Mouse (Mus musculus): ENCODE results near the gene Pcgf2.
A peak's percentile ranks its signal among the peaks of the same experiment; 100 is the strongest.
"Not testable (repeated sequence)": the region's sequence is repeated elsewhere in the genome, so short reads cannot be mapped to it uniquely, and the experiment has no call there.

The Pcgf2 gene

DNA sequence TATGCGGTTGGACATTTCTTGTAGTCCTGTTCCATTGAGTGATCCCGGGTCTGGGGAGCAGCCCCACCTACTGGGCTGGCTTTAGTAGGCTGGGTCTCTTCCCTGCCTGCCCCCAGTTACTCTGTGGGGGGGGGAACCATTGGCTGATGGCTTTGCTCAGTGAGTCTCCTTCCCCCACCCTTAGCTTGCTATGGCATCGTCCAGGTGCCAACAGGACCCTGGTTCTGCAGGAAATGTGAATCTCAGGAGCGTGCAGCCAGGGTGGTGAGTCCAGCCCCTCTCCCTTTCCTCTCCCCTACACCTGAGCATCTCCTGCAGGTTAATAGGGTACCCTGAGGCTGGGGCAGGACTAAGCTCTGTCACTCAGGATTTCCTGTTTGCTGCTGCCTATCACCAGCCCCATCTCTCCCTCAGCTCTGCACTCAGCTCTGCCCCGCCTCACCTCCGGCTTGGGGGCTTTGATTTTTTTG is 35.5 kb downstream of the Pcgf2 start:
- peak; percentile 34 for DNase-seq

DNA sequence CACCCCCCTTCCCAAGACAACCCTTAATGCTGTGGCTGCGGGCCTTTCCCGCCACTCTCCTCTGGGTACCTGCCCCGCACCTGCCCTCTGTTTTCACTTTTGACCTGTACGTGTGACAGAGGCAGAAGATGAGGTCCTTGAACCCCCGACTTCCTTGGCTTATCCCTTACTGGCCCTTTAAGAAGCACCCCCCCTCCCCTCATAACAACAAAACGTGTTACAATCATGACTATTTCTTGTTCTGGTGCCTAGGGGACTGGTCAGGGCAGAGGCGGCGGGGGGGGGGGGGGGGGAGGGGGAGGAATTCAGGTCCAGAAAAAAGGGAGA is 36.0 kb downstream of the Pcgf2 start:
- DNase-seq, result no peak

DNA sequence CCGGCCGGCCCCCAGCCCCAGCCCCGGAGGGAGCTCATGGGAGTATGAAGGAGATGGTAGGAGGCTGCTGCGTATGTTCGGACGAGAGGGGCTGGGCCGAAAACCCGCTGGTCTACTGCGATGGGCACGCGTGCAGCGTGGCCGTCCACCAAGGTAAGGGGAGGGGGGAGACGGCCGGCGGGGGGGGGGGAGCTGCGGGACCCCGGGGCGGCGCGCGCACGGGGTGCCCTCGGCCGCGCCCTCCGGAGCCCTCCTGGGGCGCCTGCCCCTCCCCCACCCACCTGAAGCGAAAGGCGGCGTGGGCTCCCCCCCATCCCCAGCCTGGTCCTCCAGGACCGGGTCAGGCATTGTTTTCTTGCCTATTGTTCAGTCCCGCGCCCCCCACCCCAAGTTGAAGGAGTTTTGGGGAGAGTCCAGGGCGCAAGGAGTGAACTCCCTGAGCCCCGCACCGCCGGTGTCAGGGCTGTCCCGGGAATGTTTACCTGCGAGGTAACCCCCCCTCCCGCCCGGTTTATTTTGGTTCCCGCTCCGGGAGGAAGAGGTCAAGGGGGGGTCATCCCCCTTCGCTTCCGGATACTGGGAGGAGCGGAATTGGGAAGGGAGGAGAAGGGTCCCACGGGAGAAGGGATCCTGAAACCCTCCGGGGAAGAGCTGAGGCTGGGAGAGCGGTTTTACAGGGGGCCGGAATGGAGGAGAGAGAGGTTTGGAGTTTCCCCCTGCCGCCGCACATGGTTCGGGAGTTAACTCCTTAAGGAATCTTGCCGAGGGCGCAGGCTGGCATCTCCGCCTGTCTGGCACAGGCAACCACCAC is 36.6 kb downstream of the Pcgf2 start:
- DNase-seq, result peak; percentile 70

DNA sequence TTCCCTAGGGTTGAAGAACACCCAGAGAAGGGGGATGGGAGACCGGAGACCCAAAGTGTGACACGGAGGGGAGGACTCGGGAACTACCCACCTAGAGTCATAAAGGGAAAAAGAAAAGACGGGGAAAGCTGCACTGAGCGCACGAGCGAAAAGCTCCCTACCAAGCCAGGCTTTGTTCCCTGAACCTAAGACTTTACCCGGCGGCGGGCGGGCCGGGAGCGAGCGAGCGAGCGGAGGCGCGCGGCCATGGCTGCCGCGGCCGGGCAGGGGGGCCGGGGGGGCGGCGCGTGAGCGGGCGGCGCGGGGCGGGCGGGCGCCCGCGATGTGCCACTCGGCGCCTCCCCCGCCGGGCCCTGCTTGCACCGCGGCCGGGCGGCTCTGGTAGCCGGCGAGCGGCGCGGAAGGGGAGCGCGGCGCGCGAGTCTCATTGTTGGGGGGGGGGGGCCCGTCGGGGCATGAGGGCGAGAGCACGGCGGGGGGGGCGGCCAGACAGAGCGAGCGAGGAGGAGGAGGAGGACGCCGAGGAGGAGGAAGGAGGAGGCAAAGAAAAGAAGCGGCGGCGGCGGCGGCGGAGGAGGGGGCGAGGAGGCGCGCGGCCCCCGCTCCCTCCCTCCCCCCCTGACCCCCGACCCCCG is 37.3 kb downstream of the Pcgf2 start, which contains the start of gene Mllt6:
Mllt6 (plus strand) TSS at position 522 of the 635 bp plus-strand sequence.
- DNase-seq, result peak; percentile 80

DNA sequence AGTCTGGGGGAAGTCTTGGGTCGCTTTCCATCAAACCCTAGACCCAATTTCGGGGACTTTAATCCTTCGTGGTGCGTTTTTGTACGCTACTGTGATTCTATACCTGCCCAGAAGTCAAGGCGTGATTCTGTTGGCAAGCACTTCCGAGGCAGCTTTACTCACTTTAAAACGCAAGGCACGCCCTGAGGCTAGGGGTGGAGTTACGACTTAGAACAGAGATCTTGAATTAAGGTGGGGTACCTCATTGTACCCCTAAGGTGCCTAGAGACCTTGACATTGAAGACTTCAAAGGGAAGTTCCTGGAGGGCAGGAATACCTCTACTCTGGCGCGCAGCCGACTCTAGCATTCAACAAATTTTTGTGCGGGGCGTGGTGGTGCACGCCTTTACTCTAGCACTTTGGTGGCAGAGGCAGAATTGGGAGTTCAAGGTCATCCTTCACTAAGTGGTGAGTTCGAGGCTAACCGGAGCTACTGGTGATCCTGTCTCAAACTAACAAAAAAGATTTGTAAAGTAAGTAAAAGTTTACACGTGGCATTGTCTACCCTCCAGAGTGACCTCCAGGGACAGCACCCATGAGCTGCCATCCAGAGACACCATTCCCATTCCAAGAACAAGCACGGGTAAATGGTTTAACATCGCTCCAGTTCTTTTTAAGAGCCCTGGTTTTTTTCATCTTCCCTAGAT is 37.9 kb downstream of the Pcgf2 start:
- DNase-seq, result peak; percentile 77

DNA sequence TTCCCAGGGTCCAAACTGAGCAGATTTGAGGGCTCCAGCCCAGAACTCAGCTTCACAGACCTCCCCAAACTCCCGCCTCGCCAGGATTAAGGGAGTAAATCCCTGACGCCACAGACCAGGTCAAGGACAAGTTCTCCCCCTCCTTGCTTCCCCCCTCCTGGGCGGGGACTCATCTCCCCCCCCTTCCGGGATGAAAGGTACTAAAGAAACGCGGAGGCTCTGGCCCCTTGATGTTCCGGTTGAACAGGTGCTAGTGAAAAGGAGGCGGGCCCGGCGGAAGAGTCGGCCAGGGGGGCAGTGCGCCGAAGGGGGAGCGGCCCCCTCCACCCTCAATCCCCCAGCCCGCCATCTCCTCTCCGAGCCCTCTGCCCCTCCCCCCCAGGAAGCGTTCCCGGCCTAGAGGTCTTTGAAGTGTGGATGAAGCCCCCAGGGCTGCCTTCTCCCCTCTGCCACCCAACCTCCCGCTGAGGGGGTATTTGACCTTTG is 38.6 kb downstream of the Pcgf2 start:
- DNase-seq, result peak; percentile 87

DNA sequence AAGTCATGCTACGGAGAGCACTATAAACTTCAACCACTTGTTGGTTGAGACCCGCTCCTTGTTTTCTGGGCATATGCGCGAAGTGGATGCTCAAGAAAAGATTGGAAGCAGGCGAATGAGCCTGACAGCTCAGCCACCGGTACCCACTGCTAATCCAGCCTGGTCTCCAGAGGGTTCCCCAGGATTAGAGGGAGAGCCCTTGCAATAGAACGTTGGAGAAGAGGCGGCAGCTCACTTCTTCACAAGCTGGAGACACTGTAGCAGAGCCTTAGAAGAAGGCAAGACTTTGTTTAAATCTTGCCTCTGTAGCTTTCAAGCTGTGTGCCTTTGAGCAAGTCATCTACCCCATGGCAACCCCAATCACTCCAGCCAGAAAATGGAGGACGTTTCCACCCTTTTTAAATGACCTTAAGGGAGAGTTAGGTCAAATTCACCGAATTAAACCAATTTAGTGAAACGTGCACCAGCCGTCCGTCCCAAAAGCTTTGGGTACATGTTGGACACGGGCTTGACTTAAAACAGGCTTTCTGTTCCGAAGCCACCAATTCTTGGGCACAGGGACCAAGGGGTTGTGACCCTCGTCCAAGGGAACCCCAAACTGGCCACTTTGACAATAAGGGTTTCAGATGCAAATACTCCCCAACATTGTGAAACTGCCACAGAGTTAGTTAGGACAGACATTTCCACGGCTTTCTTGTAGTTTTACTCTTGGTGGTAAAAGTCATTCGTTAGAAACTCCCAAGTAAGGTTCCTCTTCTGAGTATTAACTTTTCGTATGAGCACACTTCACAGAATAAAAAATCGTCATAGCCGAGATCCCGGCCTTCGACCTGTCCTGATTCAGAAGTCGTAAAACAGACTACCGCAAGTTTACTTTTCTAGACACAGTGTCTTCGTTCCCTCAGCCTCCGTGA is 39.3 kb downstream of the Pcgf2 start:
- no peak for DNase-seq

DNA sequence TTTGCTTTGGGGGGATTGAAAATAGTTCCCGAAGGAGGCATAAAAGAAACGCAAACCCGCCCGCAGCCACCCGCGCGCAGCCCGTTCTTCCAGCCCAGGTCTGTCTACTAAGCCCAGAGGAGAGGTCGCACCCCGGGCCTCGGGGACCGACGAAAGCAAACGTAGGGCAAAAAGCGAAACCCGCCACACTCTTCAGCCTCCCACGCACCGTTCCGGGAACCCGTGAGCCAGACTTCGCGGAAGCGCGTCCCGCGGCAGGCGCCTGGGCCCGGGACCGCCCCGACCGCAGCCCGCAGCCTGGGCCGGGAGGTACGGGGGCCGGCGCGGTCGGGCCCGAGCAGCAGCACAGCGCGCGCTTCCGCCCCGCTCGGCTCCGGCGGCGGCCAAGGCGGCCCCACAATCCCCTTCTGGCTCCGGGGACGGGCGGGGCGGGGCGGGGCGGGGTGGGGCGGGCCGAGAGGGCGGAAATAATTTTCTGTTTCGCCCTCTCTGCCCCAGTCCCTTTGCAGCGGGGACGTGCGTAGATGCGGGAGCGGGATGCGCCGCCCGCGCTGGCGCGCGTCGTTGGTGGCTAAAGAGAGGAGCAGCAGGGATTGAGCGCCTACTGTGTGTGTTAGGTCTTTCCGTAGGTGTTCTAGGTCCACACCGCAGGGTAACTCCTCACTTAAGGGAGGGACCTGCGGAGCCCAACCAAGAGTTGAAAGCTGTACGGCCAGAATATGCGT is 40.1 kb downstream of the Pcgf2 start:
- DNase-seq, result peak; percentile 84

DNA sequence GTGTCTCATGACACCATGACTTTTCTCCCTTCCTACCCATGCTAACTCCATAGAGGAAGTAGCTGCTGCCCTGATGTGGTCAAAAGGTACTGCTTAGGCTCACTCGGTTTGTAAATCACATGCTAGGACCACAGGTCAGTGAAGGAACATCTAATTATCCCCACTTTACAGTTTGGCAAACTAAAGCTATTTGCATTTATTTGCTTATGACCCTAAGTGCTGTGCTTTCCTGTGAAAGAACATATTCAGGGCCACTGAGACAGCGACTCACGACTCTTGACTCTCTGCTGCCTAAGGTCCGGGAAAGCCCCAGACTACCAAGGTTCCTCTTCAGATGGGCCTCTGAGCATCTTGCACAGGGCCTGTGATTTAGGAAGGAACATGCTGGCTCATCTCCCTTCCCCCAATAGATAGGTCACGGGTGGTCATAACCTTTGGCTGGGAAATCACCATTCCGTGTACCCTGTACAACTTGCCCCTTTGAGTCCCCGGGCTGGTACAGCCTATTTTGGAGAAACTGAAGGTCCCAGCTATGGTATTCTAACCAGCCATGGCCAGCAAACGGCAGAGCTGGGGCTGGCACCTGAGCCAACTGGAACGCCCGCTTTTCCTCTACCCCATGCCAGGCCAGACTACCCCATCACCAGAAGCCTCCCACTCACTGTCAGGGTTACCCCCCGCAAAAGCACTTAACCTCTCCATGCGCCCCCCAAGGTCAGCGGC is 40.9 kb downstream of the Pcgf2 start:
- peak; percentile 40 for DNase-seq

DNA sequence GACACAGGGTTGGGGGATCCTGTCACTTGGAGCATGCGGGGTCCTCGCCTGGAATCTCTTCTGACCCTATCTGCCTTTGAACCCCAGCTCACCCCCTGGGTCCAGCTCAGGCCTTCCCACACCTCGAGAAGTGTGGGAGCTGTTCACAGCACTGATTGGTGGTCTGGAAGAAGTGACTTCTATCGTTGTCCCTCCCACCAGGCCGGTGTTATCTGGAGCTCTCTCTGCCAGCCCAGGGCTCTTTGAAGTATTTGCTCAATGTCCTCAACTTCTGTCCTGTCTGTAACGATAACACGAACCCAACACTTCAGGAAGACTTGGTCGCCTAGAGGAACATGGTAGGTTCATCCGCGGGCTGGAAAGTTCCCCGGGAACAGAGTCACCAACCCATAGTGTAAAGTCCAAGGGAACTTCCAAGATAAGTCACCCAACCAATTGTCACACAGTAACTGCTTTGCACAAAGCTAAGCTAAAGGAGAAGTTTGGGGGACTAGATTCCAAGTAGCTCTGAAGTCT is 41.5 kb downstream of the Pcgf2 start:
- DNase-seq, result no peak

DNA sequence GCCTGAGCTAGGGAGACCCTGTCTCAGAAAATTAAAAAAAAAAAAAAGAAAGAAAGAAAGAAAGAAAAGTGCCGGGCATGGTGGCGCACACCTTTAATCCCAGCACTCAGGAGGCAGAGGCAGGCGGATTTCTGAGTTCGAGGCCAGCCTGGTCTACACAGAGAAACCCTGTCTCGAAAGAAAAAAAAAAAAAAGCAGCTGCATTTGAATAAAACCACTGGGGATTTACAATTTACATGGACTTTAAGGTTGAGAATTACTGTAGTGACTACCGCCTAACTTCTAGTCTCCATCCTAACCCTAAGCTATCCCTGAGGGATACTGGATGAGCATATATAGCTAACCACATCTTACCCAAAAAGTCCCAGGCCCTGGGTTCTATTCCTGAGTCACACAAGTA is 42.3 kb downstream of the Pcgf2 start:
- DNase-seq, result not testable (repeated sequence)

DNA sequence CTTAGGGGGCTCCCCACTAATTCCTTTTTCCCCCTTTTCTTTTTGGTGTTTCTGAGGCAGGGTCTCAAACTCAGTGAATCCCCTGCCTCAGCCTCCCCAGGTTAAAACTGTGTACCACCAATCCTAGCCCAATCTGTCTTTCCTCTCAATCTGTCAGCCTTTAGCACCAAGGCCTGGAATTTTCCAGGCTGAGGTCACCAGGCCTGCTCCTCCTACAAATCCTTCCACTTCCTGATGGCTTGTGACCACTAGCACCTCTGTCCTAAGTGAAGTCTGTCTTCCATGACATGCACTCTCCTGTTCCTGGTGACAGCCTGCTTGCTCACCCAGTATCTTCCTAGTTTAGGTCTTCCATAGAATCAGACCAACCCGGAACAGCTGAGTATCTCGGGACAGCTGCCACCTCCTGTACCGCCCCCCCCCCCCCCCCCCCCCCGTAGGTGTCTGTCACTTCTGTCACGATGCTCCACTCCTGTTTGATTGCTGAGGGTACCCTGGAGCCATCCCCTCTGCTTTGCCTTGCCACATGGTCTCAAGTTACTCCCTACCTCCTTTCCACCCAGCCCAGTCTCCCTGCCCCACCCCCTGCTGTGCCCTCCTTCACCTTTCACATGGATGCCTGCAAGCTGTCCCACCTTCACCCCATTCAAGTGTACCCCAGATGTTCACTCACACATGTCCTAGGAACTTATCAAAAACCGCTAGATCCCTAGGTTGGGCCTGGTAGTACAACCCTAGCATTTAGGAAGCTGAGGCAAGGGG is 42.9 kb downstream of the Pcgf2 start:
- no peak for DNase-seq

DNA sequence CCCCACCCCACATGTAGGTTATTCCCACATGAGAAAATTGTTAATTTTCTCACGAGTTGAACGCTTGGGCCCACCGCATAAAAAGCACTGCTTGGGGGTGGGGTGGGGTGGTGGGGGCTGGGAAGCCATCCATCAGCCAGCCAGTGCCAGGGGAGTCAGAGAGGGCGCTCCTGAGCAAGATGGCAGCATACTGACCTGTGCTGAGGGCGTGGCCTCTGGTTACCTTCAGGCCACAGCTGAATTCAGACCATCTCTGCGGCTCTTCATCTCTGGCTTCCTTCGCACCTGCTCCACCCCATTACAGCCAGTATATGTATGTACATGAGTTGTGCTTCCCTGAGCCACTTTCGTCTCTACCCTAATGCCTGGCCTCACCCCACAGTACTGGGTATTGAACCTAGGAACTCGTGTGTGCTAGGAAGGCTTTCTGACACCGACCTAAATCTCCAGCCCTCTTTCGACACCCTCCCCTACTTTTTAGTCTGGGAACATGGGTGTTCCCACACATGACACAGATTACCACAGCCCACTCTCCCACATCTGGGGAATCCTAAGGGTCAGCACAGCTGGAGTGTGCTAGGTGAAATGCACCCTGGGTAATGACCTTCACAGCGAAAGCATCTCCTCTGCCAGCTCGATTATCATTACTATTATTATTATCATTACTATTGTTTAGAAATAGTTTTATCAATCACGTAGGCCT is 43.9 kb downstream of the Pcgf2 start:
- no peak for DNase-seq

DNA sequence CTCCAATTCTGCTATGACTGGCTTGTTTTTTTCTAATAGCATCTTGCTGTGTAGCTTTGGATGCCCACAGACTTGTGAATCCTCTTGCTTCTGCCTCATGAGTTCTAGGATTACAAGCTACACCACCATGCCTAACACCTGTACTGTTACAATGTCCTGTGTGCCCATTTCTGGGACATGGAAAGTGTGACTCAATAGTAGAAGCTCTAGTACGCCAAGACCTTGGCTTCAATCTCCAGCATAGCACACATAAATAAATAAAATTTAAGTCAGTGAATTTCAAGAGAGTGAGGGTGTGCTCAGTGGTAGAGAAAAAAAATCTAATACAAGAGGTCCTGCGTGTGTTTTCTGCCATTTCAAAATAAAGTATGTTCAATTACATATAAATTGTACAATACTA is 46.1 kb downstream of the Pcgf2 start:
- no peak for DNase-seq

DNA sequence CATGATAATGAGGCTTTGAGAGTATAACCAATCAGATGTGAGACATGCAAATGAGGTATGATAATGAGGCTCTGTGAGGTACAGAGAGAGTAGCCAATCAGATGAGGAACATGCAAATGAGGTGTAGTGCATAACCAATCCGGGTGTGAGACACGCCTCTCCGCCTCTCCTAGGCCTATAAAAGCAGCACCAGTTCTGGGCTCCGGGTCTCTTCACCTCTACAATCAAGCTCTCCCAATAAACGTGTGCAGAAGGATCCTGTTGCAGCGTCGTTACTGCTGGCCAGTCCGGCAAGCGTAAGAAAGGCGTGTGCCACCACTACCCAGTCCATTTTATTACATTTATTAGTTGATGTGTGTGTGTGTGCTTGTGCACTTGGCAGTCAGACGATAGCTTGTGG is 46.9 kb downstream of the Pcgf2 start:
- not testable (repeated sequence) for DNase-seq

DNA sequence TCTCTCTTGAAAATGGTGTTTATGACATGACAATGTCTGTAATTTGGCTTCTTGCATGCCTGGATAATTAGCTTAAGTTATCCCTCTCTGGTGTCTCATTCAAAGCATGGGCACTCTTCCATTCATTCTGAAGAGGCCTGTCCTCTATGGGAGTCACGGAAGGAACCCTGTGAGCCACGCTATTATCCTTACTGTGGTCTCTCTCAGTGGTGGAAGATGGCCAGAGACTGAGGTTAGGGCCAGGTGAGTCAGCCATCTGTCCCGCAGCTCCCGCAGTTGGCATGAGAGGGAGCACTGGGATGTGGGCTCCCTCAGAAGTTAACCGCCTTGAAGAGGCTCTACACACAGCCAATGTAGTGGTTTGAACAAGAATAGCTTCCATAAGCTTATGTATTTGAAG is 50.0 kb downstream of the Pcgf2 start:
- no peak for DNase-seq

DNA sequence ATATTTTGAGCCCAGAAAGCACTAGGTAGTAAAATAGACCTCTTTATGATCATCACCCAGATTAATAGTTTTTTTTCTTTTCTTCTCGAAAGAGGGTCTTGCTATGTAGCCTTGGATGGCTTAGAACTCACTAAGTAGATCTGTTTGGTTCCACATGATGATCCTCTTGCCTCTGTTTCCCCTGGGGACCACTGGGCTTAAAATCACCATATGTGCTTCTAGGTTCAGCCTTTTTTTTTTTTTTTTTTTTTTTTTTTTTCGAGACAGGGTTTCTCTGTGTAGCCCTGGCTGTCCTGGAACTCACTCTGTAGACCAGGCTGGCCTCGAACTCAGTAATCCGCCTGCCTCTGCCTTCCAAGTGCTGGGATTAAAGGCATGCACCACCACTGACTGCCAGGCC is 51.8 kb downstream of the Pcgf2 start:
- not testable (repeated sequence) for DNase-seq

DNA sequence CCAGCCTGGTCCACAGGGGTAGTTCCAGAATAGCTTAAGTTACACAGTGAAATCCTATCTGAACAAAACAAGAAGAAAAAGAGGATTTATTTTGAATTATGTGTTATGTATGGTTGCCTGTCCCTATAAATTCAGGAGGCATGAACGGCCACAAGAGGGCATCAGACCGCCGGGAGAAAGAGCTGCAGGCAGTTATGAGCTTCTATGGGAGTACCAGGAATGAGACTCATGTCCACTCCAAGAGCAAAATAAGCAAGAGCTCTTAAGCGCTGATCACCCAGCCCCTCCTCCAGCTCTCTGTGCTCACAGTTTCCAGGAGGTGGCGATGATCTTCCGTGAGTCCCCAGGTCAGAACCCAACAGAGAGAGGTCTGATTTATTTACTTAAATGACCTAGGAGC is 55.5 kb downstream of the Pcgf2 start:
- peak; percentile 85 for DNase-seq

DNA sequence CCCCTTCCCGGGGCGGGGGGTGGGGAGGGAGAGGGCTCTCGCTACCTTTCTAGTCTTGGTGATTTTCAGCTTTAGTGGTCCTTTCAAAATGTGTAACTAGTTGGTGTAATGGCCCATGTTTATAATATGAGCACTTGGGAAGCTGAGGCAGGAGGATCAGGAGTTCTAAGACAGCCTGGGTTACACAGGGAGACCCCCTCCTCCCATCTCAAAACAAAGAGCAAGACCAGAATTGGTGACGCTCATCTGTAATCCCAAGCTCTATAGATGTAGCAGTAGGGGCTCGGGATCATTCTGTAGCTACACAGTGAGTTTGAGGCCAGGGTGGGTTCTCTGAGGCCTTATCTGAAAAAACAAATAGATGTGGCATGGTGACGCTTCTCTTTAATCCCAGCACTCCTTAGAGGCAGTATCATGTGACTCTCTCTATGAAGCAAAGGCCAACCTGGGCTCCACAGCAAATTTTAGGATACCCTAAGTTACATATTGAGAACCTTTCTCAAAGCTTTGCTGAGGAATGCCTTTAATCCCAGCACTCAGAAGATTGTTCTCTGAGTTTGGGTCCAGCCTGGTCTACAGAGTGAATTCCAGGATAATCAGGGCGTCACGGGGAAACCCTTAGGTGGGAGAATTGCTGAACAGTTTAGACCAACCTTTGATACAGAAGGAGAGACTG is 56.8 kb downstream of the Pcgf2 start:
- no peak for DNase-seq

Measured in kidney, adult 18-20 months (tissue).